Mouse (Mus musculus): ENCODE results near the gene Mfsd6l.

DNA sequence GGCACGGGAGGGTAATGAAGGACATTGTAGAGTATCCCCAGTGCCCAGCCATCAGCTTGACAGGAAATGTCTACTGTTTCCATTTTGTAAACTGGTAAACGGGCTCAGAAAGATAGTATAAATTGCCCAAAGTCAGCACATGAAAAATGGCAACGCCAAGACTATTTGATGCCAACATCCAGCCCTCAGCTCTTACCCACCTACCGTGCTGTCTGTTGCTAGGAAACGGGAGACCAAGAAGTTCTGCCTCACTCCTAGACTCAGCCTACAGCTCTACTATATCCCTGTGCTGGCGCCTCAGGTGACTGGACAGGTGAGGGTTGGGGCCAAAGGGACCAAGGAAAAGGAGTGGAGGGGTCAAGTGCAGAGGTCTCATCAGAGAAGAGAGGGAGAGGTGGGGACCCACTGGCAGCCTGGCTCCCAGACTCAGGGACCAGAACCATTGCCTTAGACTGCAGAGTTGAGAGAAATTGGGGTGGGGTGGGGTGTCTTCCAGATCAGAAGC lies 22.0 kb upstream of the Mfsd6l start:
- TF ChIP-seq POLR2A (IDR thresholded peaks at IDR 0.05; ENCODE audit: low read depth, low read length) (no peak), CTCF (conservative IDR thresholded peaks at IDR 0.05; ENCODE audit: insufficient read depth, insufficient read length, low read depth, low read length) (no peak)
